Mouse (Mus musculus) G1E (cell line): ENCODE results near the gene Ttc30a2.

ENCODE experiments used
- CTCF ChIP-seq: IDR thresholded peaks from 2 replicates; pipeline ENCODE4 v1.5.1; 2012; ENCODE audit warnings: low read depth, low read length, inconsistent platforms, mixed read lengths
- GATA1 ChIP-seq: IDR thresholded peaks from 2 replicates; pipeline ENCODE4 v1.6.1; 2012; ENCODE audit warnings: borderline replicate concordance, low read length, inconsistent platforms, mixed read lengths
- TAL1 ChIP-seq: conservative IDR thresholded peaks from 2 replicates; pipeline ENCODE4 v1.6.1; 2012; ENCODE audit warnings: low read depth, low read length, inconsistent platforms, mixed read lengths

GRCm38 (mm10) chr2:75982626-75983025, 4.7 kb upstream of the Ttc30a2 start:
- no peak for TF ChIP-seq GATA1
- TF ChIP-seq CTCF, result no peak
- no peak for TF ChIP-seq TAL1
